Mouse (Mus musculus) liver, postnatal 0 days (tissue): ENCODE measurements around the gene Itga5. TPM values are rescaled to one million over a fixed set of nuclear protein-coding genes. Genes with fewer than 3 reads are reported as not detected.
A peak's percentile ranks its signal among the peaks of the same experiment; 100 is the strongest.

Experiments
- ATAC-seq: fragments of 200-750 bp; cut with Nextera tagmentation; 2 replicates; pipeline ENCODE4 v1.8.0; 2017; ENCODE audit warnings: mild to moderate bottlenecking, moderate library complexity
- DNase-seq: peaks from one replicate; pipeline ENCODE4 v3.0.0-alpha.2; 2016
- H3K27ac ChIP-seq: fragments of 300-500 bp; sonication (generic); 2 replicates; pipeline ENCODE4 v1.5.1; 2014; ENCODE audit warnings: antibody characterized with exemption, moderate library complexity, mild to moderate bottlenecking, low read depth
- H3K27me3 ChIP-seq: fragments of 300-500 bp; sonication (generic); 2 replicates; pipeline ENCODE4 v1.6.1; 2014; ENCODE audit warnings: low read length, control low read depth, mixed read lengths; ENCODE audit not compliant: insufficient read depth
- H3K36me3 ChIP-seq: fragments of 300-500 bp; sonication (generic); replicated peaks from 2 replicates; pipeline ENCODE4 v1.6.1; 2014; ENCODE audit warnings: mild to moderate bottlenecking, control low read depth, low read length, moderate library complexity, mixed read lengths; ENCODE audit not compliant: insufficient read depth
- H3K4me1 ChIP-seq: fragments of 300-500 bp; sonication (generic); 2 replicates; pipeline ENCODE4 v1.6.1; 2014; ENCODE audit warnings: antibody characterized with exemption, mild to moderate bottlenecking, control low read depth; ENCODE audit not compliant: insufficient read depth
- H3K4me2 ChIP-seq: fragments of 300-500 bp; sonication (generic); 2 replicates; pipeline ENCODE4 v1.6.1; 2014; ENCODE audit warnings: low read depth, mild to moderate bottlenecking, low read length, moderate library complexity, mixed read lengths
- H3K4me3 ChIP-seq: fragments of 300-500 bp; sonication (generic); 2 replicates; pipeline ENCODE4 v1.5.1; 2014; ENCODE audit warnings: low read depth, low read length
- H3K9ac ChIP-seq: fragments of 300-500 bp; sonication (generic); replicated peaks from 2 replicates; pipeline ENCODE4 v1.6.1; 2014; ENCODE audit warnings: mild to moderate bottlenecking, moderate library complexity
- H3K9me3 ChIP-seq: fragments of 300-500 bp; sonication (generic); 2 replicates; pipeline ENCODE4 v1.6.1; 2016; ENCODE audit warnings: mild to moderate bottlenecking, control low read depth, low read length, mixed read lengths
- CTCF ChIP-seq: sonication (generic); IDR thresholded peaks from 2 replicates; pipeline ENCODE4 v1.5.1; 2016; ENCODE audit warnings: antibody characterized with exemption, low read depth
- EP300 ChIP-seq: IDR thresholded peaks from 2 replicates; pipeline ENCODE4 v1.6.1; 2016; ENCODE audit warnings: antibody characterized with exemption, low read depth, mild to moderate bottlenecking
- WGBS: fragments of 180-500 bp; shearing (Covaris S2); extraction: QIAGEN DNeasy Blood & Tissue Kit; methylation state at CpG from one replicate; pipeline ENCODE4 v1.1.7; 2014; ENCODE audit not compliant: insufficient replicate concordance; 5-methylcytosine and 5-hydroxymethylcytosine counted together
- polyA plus RNA-seq: library from polyadenylated mRNA; unstranded; fragments of >200 nt; fragmentation: Nextera tagmentation; extraction: Ambion mirVana; gene quantifications from 2 replicates; pipeline ENCODE4 v1.2.1, GENCODE M21; 2015

Gene Itga5
- polyA plus RNA-seq, 1 experiment from 2014 or later, result 16.0 TPM

DNA sequence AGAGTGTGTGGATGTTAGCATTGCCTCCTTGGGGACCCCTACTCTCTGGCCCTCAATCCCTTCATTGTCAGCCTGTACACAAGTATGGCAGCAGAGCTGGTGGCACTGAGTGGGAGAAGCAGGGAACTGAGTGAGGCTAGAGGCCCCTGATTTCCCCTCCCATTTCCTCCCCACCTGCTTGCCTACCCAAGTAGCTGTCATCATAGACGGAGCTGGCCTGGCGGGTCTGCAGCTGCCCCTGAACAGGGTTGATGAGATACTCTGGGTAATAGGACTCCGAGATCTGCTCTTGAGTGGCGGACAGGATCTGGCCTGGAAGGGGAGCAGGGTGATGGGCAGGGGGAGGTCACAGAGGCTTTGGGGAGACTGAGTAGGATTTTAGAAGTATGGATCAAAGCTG is 10.4 kb downstream of the Itga5 start:
- WGBS, result 71% methylated on average over 4 of the region's 4 CpGs
- peaks cover 25% of the 10 kb centered on the region for H3K4me1 ChIP-seq
- no peaks in the 10 kb centered on the region for H3K9me3 ChIP-seq
- no peak overlapping the region; the same call in 1 of the 2 replicates for H3K27ac ChIP-seq
- ATAC-seq, result no peak
- no peak overlapping the region for H3K9ac ChIP-seq
- no peak for TF ChIP-seq EP300
- TF ChIP-seq CTCF, result no peak
- no peak overlapping the region for H3K4me3 ChIP-seq
- H3K4me2 ChIP-seq, result no peak overlapping the region
- H3K27me3 ChIP-seq, result no peaks in the 10 kb centered on the region
- H3K36me3 ChIP-seq, result peaks cover 55% of the 10 kb centered on the region
- DNase-seq, result no peak

DNA sequence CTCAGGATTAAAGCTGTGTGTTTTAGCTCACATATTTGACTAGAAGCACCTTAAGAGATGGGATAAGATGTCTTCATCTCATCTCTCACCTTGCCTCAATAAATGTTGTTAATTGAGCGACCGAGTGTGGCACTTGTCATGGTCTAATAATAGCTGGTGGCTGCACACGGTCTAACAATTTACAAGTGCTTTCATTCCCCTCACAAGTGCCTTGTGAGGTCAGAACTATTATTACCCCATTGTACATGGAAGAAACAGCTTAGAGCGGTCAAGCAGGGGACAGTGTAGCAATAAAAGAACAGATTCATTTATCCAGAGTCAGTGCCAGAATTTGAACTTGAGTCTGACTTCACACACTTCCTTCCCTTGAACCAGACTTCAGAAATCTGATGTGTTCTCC is 11.1 kb downstream of the Itga5 start:
- peaks cover 61% of the 10 kb centered on the region for H3K36me3 ChIP-seq
- H3K9me3 ChIP-seq, result no peaks in the 10 kb centered on the region
- WGBS, result 79% methylated on average over 4 of the region's 4 CpGs
- H3K27ac ChIP-seq, result no peak overlapping the region
- H3K9ac ChIP-seq, result no peak overlapping the region
- no peak overlapping the region for H3K4me3 ChIP-seq
- H3K4me2 ChIP-seq, result no peak overlapping the region
- H3K4me1 ChIP-seq, result peaks cover 22% of the 10 kb centered on the region
- TF ChIP-seq EP300, result no peak
- TF ChIP-seq CTCF, result no peak
- no peaks in the 10 kb centered on the region for H3K27me3 ChIP-seq
- no peak for DNase-seq
- ATAC-seq, result no peak

DNA sequence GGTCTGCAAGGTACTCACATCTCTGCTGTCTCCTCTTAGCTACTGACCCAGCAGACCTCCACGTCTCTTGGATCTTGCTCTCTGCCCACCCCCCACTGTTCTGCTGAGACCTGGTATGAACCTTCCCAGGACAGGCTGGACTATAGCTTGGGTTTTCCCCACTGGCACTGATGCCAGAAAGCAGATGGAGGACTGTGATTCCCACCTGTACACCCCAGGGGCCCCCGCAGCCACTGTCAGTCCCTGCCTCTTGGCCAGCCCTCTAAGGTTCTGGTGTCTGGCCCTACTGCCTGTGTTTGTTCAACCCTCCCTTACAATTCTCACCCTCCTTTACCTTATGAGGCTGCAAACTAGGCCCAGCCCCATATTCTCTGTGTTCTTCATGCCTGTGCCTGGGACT is 11.9 kb downstream of the Itga5 start:
- Histone ChIP-seq H3K4me2 (no peak overlapping the region), H3K4me3 (no peak overlapping the region), H3K9ac (no peak overlapping the region), H3K27me3 (no peaks in the 10 kb centered on the region), H3K4me1 (peaks cover 16% of the 10 kb centered on the region), H3K9me3 (no peaks in the 10 kb centered on the region), H3K36me3 (peaks cover 69% of the 10 kb centered on the region), H3K27ac (no peak overlapping the region)
- TF ChIP-seq CTCF (no peak), EP300 (no peak)
- ATAC-seq (no peak), DNase-seq (no peak)
- 90% methylated on average over 2 of the region's 2 CpGs for WGBS

DNA sequence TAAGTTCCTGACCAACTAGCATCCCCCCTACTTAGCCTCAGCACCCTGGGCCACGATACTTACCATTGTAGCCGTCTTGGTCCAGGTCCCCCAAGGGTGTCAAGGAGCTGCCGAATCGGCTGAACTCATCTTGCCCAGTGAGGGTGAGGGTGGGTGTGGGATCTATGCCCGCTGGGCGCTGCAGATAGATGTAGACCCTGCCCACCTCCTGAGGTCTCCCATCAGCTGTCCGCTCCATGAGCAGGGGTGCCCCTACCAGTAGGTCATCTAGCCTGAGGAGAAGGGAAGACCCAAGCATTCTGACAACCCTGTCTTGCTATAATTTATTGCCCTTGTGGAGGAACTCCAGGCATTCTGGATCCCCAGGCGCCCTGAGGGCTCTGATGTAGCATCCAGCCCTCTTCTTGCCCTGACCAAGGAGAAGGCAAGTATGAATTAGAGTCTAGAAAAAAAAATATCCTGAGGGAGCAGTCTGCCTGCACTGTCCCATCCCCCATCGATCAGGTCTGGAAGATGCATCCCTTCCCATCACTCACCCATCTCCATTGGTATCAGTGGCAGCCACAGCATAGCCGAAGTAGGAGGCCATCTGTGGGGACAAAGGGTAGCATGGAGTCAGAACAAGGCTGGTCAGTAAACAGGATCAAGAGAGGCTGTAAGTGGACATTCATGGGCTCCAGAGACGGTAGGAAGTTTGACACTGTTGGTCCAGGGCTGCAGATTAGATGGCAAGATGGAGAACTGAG is 12.9 kb downstream of the Itga5 start:
- H3K4me3 ChIP-seq, result no peak overlapping the region
- H3K27ac ChIP-seq, result no peak overlapping the region
- no peak overlapping the region for H3K4me2 ChIP-seq
- peaks cover 6% of the 10 kb centered on the region for H3K4me1 ChIP-seq
- H3K9ac ChIP-seq, result no peak overlapping the region
- WGBS, result 80% methylated on average over 11 of the region's 11 CpGs
- TF ChIP-seq EP300 (no peak), CTCF (no peak)
- H3K27me3 ChIP-seq, result no peaks in the 10 kb centered on the region
- H3K36me3 ChIP-seq, result peaks cover 78% of the 10 kb centered on the region
- DNase-seq (no peak), ATAC-seq (no peak)
- no peaks in the 10 kb centered on the region for H3K9me3 ChIP-seq

DNA sequence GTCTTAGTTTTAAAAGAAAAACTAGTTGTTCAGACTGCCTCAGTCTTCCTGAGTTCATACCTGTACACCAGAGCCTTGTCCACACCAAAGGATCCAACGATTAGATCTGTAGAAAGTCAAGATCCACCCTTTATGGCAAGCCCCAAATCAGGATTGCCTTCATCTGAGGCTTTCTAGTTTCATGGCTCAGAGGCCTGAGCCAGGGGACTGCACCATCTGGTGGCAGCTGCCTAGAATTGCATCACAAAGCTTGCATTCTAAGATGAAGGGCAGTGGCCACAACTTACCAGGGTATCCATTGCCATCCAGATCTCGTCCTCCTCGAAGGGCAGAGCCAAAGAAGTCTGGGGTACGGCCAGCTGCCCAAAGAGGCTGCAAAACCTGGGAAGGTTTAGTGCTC is 13.7 kb downstream of the Itga5 start:
- DNase-seq (peak; percentile 63), ATAC-seq (peak; percentile 53)
- Histone ChIP-seq H3K27me3 (no peaks in the 10 kb centered on the region), H3K9ac (no peak overlapping the region), H3K36me3 (peaks cover 82% of the 10 kb centered on the region), H3K4me3 (no peak overlapping the region), H3K27ac (no peak overlapping the region), H3K9me3 (no peaks in the 10 kb centered on the region), H3K4me1 (no peaks in the 10 kb centered on the region; the same call in 1 of the 2 replicates), H3K4me2 (no peak overlapping the region)
- WGBS, result 45% methylated on average over 4 of the region's 4 CpGs
- TF ChIP-seq EP300 (no peak), CTCF (peak; percentile 89)

DNA sequence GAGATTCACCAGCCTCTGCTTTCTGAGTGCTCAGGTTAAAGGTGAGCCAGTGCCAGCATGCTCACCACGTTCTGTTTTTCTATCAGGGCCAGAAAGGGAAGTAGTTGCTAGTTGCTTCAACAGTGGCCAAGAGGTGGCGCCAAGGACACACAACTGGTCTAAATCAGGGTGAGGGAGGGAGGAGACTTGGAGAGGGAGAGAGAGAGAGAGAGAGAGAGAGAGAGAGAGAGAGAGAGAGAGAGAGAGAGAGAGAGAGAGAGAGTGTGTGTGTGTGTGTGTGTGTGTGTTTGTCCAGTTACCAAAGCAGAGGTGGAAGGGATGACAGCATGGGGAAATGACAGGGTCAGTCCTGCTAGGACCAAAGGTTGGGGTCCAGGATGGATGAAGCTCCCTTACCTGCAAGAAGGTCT is 19.3 kb downstream of the Itga5 start:
- Histone ChIP-seq H3K36me3 (peaks cover 74% of the 10 kb centered on the region), H3K4me2 (no peak overlapping the region), H3K4me1 (no peaks in the 10 kb centered on the region), H3K4me3 (no peak overlapping the region), H3K27me3 (no peaks in the 10 kb centered on the region), H3K9me3 (no peaks in the 10 kb centered on the region), H3K9ac (no peak overlapping the region), H3K27ac (no peak overlapping the region)
- WGBS, result 3% methylated on average over 2 of the region's 2 CpGs
- peak; percentile 81 for DNase-seq
- ATAC-seq, result peak; percentile 77
- TF ChIP-seq EP300, result no peak
- TF ChIP-seq CTCF, result peak; percentile 80
